Mouse (Mus musculus) ovary, postnatal 10 days (tissue): ENCODE data around the gene Apol7a.
A peak's percentile ranks its signal among the peaks of the same experiment; 100 is the strongest.

ENCODE experiments used
- DNase-seq: peaks from one replicate; pipeline ENCODE4 v3.0.0; 2022; ENCODE audit warnings: low spot score

The Apol7a gene

DNA sequence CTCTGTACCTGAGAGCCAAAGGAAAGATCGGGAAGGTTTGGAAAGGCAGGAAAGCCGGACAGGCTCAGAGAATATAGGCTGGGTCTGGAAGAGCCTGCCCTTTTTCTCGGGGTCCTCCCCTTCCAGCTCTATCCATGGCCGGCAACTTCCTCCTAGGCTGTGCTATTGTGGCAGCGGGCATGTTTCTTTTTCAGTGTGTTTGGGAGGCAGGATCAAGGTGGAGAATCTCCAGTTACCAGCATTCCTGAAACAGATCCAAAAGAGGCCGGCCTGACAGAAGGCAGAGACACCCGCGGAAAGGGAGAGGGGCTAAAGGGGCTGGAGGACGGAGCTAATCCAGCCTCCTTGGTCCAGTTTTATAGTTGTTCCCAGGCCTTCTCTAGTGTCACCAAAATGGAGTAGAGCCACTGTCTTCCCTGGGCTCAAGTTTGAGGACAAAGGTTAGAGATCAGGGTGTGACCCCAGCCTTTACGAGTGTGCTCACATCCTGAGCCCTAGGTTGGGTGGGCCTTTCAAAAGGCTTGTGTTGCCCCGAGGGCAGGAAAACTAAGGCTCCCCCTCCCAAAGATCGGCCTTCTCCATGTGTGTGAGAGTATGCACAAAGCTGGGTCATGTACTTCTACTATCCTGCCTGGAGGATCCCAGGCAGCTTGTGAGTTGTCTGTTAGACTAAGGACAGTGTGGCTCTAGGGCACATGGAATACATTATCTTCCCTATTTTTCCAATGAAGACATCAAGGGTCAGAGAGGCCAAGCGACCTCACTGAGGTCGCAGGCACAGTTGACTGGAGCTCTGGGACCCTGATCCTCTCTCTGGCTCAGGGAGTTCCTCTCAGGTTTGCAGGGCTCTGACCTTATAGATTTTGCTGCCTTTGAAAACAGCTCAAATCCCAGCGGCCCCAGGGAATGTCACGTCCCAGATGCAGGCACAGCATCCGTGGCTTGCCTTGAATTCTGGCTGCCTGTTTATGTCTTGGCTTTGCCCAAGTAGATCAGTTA lies 54.5 kb downstream of the Apol7a start:
- no peak for DNase-seq

DNA sequence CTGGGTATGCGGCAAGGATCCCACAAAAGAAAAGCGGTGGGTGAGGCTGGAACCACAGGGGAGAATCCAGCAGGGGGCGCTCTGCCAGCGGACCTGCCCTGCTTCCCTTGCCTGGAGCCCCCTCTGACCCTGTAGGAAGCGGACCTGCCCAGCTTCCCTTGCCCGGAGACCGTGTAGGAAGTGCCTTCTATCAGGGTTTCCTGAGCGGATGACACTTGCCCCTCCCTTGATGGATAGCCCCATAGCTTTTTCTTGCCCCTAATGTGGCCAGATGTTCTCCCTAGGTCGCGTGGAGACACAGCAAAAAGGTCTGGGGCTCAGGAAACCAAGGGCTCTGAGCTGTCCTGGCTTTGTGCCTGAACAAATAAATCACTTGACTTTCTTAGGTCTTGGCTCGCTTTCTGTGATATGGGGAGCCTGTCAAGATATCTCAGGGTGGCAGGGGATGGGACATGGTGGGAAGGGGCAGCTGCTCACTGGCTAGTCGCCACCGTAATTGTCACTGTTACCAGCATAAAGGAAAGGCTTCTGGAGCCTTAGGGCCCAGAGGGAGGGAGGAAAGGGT lies 55.3 kb downstream of the Apol7a start:
- DNase-seq = peak; percentile 50

DNA sequence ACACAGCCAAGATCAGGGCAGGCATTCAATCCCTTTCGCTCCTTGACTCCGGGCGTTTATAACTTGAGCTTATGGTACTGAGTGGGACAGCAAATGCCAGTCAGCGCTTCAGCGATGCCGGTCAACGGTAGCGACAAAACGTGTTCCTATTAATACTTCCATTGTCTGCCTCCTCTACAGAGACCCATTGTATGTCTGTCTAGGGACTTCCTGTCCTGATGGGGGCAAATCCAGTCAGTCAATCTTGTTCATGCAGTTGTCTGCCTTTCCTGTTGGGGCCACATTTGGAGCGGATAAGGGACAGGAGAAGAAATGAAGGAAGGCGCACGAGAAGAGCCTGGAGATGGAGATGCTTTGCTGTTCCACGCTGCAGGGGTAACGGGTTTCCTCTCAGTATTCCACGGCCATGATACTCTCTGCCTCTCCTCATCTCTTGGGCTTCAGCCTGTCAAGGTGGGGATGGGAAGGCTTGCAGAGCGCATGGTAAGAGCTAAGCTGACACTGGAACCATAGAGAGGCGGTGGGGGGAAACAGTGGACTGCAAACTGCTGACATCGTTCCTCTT lies 55.9 kb downstream of the Apol7a start:
- DNase-seq = no peak

DNA sequence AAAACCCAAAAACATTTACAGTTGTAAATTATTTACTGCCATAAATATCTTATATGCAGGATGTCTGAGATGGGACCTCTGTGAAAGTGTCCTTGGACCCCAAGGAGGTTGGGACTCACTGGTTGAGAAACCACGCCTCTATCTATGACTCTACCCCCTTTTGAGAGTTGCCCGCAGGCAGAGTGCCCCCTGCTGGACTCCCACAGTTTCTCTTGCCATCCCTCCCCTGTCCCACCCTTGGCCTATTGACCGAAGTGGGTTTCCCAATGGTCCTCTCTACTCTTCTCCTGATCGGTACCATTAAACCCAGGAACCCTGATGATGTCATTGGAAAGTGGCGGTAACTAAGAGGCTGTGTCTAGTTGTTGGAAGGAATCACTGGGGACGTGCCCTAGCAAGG lies 56.9 kb downstream of the Apol7a start:
- no peak for DNase-seq

DNA sequence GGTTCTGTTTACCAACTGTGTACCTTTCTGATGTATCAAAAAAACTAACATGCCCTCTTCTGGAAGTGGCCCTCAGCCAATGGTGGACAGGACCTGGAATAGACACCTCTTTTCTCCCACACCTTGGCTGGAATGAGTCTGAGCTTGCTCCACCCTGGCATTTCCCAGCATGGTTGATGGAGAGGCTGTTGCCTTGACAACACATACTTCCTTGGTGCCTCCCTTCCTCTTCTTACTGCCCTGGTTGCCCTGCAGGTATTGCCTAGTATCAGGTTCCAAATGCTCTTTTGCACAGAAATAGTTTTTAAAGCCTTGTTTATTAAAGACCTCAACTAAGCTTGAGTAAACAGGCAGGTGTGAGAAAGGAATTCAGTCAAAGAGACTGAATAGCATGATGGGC lies 58.3 kb downstream of the Apol7a start:
- no peak for DNase-seq

DNA sequence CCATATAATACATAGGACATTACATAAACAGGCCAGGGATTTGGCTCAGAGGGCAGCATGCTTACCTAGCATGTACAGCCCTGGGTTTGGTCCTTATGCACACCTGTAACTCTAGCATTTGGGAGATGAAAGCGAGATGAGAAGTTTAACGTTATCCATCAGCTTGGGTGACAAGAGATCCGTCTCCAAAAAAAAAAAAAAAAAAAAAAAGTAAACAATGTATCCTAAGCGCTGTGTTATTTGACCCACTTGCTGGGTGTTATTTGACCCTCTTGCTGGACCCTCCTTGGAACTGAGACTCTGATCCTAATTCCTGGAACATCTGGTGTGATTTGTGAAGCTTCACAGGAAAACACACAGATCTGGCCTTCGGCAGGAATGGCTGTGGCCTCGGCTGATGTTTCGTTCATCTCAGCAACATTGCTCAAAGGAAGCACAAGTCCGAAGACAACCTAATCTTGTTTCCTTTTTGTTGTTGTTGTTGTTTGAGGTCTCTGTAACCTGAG lies 59.9 kb downstream of the Apol7a start:
- DNase-seq = no peak

DNA sequence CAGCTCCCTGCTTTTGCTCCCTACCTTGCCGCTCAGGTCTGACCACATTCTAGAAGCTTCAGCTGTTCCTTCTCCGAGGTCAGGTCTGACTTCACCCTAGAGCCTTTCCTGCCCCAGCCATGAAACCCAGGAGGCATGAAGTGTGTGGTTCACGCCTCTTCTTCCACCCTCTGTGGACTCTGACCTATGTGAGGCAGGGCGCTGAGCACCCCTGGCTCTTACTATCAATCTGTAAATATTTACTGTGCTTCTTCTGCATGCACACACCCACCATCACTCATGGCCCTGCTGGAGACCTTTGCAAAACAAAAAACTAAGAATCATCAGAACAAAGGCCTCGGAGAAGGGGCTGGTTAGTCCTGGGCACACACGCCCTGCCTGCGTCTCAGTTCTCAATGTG lies 60.5 kb downstream of the Apol7a start:
- DNase-seq = no peak
